Mouse (Mus musculus) spleen, postnatal 14 days (tissue): ENCODE data around the gene Padi2.

Experiments used
- DNase-seq, 2 experiments: peaks; one replicate each; pipeline ENCODE4 v3.0.0; 2021 to 2022; ENCODE audit warnings: low spot score in 2 of 2

The Padi2 gene

DNA sequence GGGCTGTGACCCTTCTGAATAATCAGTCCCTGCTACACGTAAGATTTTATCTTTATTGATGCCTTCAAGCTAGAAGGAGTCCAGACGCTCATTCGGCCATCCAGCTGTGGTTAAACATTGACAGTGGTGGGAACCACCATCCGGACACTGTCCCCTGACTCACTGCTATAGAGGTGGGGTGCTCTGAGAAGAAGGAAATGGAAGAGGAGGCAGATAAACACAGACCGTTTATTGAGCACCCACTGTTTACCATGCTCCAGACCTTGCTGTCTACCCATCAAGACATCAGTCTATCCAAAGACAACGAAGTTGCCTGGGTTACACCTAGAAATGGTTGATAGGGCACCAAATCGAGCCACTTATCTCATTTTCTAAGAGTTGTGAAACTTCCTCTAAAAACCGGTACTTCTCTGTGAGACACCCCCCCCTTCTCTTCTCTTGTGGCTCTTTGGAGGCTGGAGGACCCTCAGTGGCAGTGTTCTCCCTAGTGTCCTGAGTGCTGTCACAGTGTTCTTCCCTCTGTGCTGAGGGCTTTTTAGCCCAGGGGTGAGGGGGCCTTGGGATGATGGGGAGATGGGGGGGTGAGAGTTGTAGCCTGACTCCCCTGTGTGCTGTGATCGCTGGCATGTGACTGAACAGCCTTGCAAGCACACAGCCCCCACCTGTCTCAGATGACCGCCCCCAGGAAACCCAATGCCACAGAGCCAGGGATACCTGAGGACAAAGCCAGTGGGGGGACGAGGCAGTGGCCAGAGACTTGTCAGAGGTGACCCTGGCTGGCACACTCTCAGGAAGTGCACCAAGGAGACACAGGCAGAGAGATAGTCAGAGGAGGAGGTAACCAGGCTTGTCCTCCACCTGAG is 14.1 kb downstream of the Padi2 start:
- no peak for DNase-seq

GRCm38 (mm10) chr4:140922508-140922907 is 16.4 kb downstream of the Padi2 start:
- no peak for DNase-seq

DNA sequence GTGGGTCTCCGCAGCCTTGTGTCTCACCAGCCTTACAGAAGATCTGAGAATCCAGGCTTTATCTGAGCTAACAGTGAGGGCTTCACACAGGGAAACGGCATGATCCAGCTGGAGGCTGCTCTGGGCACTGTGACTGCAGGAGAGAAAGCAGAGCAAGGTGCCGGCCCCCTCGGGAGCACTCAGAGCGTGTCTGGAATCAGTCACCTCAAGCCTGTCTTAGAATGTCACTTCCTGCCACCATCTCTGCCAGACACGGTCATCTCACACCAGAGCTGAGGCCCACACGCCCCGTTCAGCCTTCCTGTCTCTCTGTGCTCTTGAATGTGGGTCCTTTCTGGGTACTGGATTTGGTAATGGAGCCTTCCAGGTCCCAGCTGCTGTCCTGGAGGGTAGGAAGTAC is 19.5 kb downstream of the Padi2 start:
- no peak for DNase-seq

GRCm38 (mm10) chr4:140928349-140928748 is 22.2 kb downstream of the Padi2 start:
- DNase-seq, result no peak

GRCm38 (mm10) chr4:140929745-140930144 is 23.6 kb downstream of the Padi2 start:
- DNase-seq, result no peak

- no peak for DNase-seq
These were observed 24.8 kb downstream of the Padi2 start for GRCm38 (mm10) chr4:140930900-140931470.

DNA sequence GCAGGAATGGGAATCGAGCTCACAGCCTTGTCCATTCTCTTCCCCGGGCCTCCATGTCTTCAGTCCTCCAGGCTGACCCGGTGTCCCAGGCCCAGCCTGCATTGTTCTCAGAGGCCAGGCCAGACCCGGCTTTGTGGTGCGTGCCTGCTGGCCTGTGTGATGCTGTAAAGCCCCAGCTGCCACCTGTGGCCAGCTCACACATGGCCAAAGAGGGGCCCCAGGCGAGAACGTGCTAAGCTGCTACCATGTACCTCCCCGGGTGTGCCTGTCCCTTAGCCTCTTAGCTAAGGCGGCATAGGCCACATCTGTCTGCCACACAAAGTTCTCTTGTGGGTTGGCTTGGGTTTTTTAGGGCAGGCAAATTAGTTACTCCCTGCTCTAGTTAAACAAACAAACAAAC is 29.5 kb downstream of the Padi2 start:
- DNase-seq, result no peak

GRCm38 (mm10) chr4:140944356-140944755 is 38.2 kb downstream of the Padi2 start:
- DNase-seq, result peak; percentile 30 to 50

DNA sequence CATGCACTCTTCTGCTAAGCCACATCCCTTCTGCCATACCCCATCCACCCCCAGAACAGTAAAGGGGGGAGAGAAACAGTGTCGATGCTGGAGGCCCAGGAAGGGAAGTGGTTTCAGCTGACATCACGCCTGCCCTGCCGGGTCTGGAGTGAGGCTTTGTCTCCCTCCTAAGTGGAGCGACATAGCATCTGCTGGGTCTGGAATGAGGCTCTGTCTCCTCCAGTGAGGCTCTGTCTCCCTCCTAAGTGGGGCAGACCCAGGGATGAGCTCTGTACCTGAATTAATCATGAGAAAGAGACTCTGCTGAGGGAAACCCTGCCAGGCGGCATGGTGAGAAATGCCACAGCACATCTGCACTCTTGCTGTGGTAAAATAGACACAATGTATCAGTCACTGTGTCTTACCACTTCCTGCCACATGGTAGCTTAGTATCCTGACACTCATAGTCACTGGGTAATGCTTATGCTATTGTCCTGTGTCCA is 38.9 kb downstream of the Padi2 start:
- no peak for DNase-seq

- DNase-seq, result no peak
These were observed 39.4 kb downstream of the Padi2 start for GRCm38 (mm10) chr4:140945571-140945970.

DNA sequence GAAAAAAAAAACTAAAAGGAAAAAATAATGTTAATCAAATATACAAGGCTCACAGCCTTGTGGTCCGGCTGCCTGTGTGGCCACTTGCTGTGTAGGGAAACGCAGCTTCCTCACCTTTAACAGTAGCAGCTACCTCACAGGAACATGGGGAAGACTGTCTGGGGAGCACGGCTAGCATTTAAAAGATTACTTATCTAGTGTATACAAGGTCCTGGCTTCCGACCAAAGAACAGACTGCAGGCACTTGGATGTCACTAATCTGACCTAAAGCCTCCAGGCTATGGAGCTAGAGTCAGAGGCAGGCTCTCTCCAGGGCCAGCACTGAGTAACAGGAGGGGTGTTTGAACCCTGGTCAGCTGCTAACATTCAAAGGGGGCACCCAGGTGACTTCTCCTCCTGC is 39.9 kb downstream of the Padi2 start:
- no peak for DNase-seq

DNA sequence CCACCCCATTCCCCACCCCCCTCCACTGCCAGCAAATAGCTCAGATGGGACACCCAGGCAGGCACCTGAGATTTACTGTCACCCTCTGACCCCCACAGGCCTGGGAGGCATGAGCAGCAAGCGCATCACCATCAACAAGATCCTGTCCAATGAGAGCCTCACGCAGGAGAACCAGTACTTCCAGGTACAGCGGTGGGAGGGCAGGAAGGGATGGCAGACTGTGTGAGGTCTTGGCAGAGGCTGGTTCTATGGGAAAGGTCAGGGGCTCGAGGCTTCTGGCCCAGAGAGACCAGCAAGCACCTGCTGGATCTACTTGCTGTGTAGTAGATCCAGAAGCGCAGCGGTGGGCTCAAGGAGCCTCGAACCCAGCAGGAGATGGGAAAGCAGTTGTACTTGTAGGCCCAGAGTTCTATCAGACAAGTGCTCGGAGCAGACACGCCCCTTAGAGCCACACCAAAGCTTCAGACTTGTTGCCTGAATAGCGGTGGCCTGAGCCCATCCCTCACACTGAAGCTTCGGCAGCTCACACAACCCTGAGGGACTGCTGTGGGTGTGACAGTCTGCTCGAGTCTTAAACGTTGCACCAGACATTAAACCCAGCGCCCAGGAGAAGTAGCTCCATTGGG is 40.5 kb downstream of the Padi2 start:
- DNase-seq, result no peak

DNA sequence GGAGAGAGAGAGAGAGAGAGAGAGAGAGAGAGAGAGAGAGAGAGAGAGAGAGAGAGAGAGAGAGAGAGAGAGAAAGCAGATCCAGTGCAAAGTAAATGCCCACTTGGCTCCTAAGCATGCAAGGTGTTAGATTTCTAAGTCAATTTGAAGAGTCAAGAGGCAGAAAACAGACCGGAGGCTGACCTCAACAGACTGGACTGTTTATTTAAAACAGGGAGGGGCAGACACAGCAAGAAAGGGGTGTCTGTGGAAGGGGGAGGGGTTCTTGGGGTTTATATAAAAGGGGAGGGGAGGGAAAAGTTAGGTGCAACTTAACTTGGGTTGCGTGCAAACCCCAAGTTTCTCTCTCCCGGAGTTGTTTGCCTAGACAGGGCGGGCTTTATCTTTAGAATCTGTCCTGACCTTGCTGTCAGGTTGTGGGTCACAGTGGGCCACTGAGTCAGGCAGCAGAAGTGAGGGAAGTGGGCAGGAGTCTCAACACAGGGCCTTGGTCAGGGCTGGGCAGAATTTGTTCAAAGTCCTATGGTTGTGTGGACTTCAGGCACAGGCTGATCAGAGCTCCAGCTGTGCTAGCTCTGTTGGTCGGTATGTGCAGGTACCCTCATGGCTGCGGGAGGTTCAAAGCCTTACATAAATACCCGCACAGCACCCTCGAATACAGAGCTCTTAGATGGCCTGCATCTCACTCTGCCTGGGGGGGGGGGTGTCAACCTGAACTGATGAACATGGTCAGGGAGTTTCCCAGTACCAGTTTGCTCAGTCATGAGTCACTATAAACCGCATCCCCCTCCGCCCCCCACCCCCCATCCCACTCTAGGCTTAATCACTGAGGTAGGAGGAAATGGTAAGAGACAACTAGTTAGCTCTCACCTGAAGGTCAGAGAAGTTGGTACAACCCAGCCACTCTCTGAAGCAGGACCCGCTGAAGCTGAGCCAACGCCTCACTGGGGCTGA is 41.6 kb downstream of the Padi2 start:
- no peak for DNase-seq

GRCm38 (mm10) chr4:140948481-140948880 is 42.3 kb downstream of the Padi2 start:
- DNase-seq, result no peak

- DNase-seq, result no peak
These were observed 42.9 kb downstream of the Padi2 start for GRCm38 (mm10) chr4:140949052-140949451.

- DNase-seq, result no peak
These were observed 43.5 kb downstream of the Padi2 start for GRCm38 (mm10) chr4:140949616-140950015.

DNA sequence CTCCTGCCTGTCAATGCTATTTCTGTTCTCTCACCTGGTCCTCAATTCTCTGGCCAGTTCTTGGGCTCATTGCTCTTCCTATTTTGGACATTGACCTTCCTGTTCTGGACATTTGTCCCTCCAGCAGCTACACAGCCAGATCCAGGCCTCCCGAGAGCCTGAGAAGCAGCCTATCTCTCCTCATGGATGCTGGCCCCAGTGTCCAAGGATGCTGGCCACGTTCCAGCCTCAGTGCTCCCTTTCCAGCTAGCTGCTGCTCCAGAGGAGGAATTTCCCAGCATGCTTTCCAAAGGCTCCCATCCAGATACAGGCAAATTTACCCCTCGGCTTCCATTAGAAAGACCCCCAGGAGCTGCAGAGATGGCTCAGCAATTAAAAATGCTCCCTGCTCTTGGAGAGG is 44.4 kb downstream of the Padi2 start:
- DNase-seq, result no peak

- peak in 1 of 2 experiments; percentile 36 for DNase-seq
These were observed 45.9 kb downstream of the Padi2 start for GRCm38 (mm10) chr4:140951861-140952641.

- no peak for DNase-seq
These were observed 51.1 kb downstream of the Padi2 start for GRCm38 (mm10) chr4:140957131-140957702.

- DNase-seq, result peak; percentile 56 to 76
These were observed 51.6 kb downstream of the Padi2 start for GRCm38 (mm10) chr4:140957725-140958124.
